Mouse (Mus musculus): Measurements from ENCODE around the gene Zfp426. TPM values are rescaled to one million over a fixed set of nuclear protein-coding genes. Genes with fewer than 3 reads are reported as not detected.

The Zfp426 gene
- total RNA-seq (2021), result 1 to 10 TPM; 7.4 to 8.2 TPM
- long read RNA-seq, experiment 1, partial matches to known transcripts, result 3 of 4 reads
- long read RNA-seq, experiment 1, other reads (novel, unspliced or antisense), result 1 of 4 reads
- long read RNA-seq, experiment 2, partial matches to known transcripts, result 1 of 2 reads
- long read RNA-seq, experiment 2, other reads (novel, unspliced or antisense), result 1 of 2 reads

DNA sequence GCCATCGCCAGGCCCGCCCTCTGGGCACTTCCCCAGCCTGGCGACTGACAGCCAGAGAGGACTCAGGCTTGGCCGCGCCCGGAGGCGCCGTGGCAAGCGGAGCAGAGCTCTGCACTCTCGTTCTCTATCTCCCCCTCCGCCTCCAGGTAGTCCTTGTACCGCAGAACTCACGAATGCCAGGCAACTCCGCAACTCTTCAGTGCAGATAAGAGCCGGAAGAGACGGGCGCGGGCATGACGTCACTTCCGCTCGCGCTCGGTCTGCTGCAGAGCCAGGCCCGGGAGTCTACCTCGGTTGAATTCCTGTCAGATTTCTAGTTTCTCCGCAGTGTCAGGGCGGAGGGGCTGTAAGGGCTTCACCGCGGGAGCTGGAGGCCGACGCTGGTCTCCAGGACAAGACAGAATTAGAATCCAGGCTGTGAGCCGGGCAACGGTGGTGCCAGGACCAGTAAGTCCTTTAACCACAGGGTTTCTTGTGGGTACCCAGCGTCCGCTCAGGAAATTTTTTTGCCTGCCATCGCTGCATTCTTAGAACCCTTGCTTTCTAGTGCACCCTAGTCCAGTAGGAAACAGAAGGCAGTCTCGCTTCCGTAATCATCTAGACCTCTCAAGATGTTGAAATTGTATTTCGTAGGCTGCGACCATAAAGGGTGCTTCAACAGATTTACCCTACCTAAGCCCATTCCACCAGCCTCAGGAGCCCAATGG, at the start of gene Zfp426:
Gene Zfp426, minus strand, starts transcription at position 220 of the 707 bp plus-strand sequence.
- peak; percentile 77 for DNase-seq
- intact Hi-C loops (cut with DNase I; ENCODE audit: low total_unique reads), result no loop called here

GRCm38 (mm10) chr9:20536598-20536997, 44.1 kb upstream of the Zfp426 start:
- intact Hi-C loops (cut with DNase I; ENCODE audit: low total_unique reads), result no loop called here
- DNase-seq, result no peak

GRCm38 (mm10) chr9:20534326-20534926, 41.9 kb upstream of the Zfp426 start:
- intact Hi-C loops (cut with DNase I; ENCODE audit: low total_unique reads), result no loop called here
- DNase-seq, result no peak

GRCm38 (mm10) chr9:20521306-20521957, 28.9 kb upstream of the Zfp426 start, which contains the start of gene Zfp266:
TSS of gene Zfp266 (minus strand) at chr9:20521417.
- intact Hi-C loops (cut with DNase I; ENCODE audit: low total_unique reads), result no loop called here
- peak; percentile 92 for DNase-seq

GRCm38 (mm10) chr9:20520531-20521210, 28.1 kb upstream of the Zfp426 start:
- no peak for DNase-seq
- intact Hi-C loops (cut with DNase I; ENCODE audit: low total_unique reads), result no loop called here

GRCm38 (mm10) chr9:20519949-20520348, 27.4 kb upstream of the Zfp426 start:
- no peak for DNase-seq
- intact Hi-C loops (cut with DNase I; ENCODE audit: low total_unique reads), result no loop called here

GRCm38 (mm10) chr9:20518708-20519107, 26.2 kb upstream of the Zfp426 start:
- intact Hi-C loops (cut with DNase I; ENCODE audit: low total_unique reads), result no loop called here

DNA sequence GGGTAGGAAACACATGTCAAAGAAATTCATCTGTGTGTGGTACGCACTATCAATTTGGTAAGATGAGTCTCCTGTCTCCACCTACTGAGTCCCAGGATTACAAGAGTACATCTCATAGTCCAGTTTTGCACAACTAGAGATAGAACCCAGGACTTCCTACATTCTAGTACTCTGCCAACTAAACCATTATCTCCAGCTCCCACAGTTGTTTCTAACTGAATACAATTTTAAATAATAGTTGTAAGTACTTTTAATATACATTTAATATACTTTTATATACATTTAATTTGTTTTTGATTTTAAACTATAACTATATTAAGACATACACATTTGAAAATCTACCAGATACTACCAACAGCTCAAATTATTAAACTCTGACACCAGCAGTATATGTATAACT, 25.2 kb upstream of the Zfp426 start:
- no peak for DNase-seq
- intact Hi-C loops (cut with DNase I; ENCODE audit: low total_unique reads), result no loop called here

More at GRCm38 (mm10) chr9:20518708-20519107, 26.2 kb upstream of the Zfp426 start:
- no peak for DNase-seq

DNA sequence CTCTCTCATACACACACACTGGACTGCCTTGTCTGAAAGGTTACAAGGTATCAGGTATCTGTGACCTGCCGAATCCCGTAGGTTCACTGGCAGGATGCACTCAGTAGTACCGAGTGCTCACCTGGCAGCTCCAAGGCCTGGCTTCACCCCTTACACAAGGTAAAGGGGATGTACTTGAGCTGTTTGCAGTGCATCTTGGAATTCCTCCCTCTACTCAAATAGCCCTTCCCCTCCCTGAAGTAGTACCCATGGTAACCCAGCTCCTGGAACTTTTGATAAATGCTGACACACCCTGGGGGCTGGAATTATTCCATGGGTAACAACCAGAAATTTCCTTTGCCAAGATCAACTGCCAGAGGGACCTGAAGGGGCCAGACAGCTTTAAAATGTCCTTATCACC, 21.5 kb upstream of the Zfp426 start:
- intact Hi-C loops (cut with DNase I; ENCODE audit: low total_unique reads), result no loop called here
- no peak for DNase-seq

DNA sequence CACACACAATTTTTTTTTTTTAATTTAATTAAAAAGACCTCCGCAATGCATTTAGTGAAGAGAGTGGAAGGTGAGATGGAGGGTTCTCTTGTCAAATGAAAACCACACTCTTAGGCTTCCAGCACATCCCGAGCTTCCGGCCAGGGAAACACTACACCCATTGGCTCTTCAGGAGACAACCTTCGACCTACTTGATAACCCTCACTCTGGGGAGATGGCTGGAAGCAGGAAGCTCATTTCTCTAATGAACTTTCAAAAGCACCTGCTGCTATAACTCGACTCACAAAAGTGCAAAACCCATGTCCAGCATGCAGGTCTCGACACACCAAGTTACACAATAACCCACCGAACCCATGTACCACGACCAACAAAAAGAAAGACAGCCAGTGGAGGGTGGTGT, 20.2 kb upstream of the Zfp426 start:
- intact Hi-C loops (cut with DNase I; ENCODE audit: low total_unique reads), result no loop called here
- DNase-seq, result no peak

GRCm38 (mm10) chr9:20511645-20512044, 19.1 kb upstream of the Zfp426 start:
- no peak for DNase-seq
- intact Hi-C loops (cut with DNase I; ENCODE audit: low total_unique reads), result no loop called here

DNA sequence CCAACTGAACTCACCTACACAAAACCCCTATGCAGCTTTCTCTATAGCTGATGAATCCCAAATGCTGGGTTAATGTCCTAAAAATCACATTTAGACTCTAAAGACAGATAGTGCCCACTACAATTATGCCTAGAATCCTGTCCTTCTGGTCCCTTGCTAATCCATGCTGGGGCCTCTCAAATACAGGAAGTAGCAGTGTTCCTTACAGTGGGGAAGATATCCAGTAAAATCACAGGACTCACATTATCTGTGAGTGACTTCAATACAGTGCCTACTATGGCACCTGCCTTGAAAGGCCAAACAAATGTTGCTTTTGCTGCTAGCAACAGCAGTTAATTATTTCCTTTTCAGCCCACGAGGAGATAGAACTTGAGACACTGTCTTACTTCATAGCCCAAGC, 17.8 kb upstream of the Zfp426 start:
- intact Hi-C loops (cut with DNase I; ENCODE audit: low total_unique reads), result no loop called here

DNA sequence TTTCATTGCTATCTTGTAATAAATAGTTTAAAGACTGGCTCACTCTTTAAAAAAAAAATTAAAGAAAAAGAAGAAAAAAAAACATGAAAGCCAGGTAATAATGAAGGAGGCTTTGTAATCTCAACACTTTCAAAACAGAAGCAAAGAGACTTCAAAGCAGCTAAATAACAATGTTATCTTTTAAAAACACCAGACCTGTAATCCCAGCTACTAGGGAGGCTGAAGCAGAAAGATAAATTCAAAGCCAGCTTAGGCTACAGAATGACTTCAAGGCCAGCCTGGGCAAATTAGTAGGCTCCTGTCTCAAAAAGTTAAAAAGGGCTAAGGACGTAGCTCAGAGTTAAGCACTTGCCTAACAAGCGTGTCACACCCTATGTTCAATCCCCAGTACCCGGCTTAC, 17.1 kb upstream of the Zfp426 start:
- intact Hi-C loops (cut with DNase I; ENCODE audit: low total_unique reads), result no loop called here
- no peak for DNase-seq

More for the DNA sequence above, 17.8 kb upstream of the Zfp426 start:
- no peak for DNase-seq

DNA sequence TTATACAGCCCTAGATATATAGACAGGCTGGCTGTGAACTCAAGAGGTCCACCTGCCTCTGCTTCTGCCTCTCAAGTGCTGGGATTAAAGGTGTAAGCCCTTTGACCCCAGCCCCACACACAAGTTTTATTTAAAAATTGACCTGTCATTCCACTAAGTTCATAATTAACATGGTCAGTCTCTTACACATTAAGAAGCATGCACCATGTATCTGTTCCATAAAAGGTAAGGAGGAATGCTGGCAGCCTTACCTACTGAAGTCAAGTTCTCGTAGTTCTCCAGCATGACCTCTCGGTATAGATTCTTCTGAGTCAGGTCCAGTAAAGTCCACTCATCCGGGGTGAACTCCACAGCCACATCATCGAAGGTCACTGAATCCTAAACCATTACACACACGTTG, 12.3 kb upstream of the Zfp426 start:
- no peak for DNase-seq
- intact Hi-C loops (cut with DNase I; ENCODE audit: low total_unique reads), result no loop called here

DNA sequence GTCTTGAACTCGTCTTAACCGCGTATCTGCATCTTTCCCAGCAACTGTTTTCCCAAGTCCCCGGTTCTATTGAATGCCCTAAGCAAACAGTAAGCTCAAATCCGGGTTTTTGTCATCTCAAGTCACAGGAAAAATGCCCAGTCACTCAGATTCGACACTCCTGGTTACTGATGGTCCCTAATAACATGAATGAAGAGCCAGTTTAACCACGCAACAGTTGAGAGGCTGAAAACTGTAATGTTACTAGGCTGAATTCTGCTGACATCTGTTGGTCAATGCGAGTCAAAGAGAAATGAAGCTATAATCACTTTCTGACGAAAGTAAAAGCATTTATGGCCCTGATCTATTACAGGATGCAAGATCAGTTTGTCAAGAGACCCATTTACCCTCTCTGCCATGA, 735 bp upstream of the Zfp426 start:
- DNase-seq, result no peak
- intact Hi-C loops (cut with DNase I; ENCODE audit: low total_unique reads), result no loop called here

- intact Hi-C loops (cut with DNase I; ENCODE audit: low total_unique reads), result no loop called here
- DNase-seq, result no peak
Observed at GRCm38 (mm10) chr9:20491858-20492526, 554 bp downstream of the Zfp426 start.

DNA sequence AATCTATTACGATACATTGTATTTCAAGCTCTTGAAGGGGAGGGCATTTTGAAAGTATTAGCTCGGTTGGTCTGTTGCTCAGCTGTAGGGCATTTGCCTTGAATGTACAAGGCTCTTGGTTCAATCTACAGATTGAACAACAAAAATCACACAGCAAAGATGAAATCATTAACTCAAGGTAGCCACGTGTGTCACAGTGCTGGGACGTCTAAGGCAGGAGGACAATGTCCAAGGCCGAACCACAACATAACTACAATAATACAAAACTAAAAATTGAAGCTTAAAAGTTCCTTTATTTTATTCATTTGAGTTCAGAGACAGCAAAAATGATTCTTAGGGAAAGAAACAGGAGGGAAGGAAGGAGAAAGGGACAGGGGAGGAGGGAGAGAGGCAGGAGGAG, 3.0 kb downstream of the Zfp426 start:
- intact Hi-C loops (cut with DNase I; ENCODE audit: low total_unique reads), result no loop called here
- no peak for DNase-seq

DNA sequence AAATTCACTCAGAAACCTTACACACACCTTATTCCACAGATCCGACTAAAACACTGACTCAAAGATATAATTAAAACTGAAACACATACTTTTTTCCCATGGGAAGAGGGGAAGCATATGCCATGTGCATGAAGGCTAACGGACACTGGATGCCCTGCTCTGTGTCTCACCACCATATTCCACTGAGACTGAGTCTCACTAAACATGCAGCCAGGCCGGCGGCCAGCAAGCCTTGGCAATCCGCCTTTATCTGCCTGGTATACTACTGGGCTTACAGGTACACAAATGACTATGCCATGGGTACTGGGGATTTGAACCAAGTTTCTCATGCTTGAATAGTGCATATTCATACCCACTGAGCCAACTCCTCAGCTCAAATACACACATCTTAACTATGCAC, 13.2 kb downstream of the Zfp426 start:
- DNase-seq, result no peak
- intact Hi-C loops (cut with DNase I; ENCODE audit: low total_unique reads), result no loop called here

GRCm38 (mm10) chr9:20476632-20477031, 15.9 kb downstream of the Zfp426 start:
- no peak for DNase-seq
- intact Hi-C loops (cut with DNase I; ENCODE audit: low total_unique reads), result no loop called here

All from gastrocnemius, postnatal 14 days (tissue).